Mouse (Mus musculus): Measurements from ENCODE around the gene Efcab2. TPM values are rescaled to one million over a fixed set of nuclear protein-coding genes. Genes with fewer than 3 reads are reported as not detected.

Efcab2 gene
- polyA plus RNA-seq, 1 experiment from 2014 or later = 7.0 TPM

DNA sequence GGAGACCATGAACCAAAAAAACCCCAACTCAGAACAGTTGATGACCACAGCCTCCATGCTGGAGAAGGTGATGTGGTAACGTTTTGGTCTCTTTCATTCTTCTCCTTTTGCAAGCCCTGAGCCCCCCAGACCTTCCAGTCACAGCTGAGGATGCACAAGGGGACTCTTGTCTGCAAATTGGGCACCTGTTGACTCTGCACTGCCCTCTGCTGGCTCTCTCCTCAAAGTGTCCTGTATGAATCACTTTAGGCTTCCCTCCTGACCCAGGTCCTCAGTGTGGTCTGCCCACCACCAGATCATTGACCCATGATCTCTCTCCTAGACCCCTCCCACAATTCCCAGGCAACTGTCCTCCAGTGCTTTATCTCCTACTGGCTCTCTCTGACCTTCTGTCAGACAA, 91.0 kb downstream of the Efcab2 start:
- Histone ChIP-seq H3K4me1 (replicated peaks) (no peaks in the 10 kb centered on the region), H3K36me3 (no peaks in the 10 kb centered on the region), H3K27ac (no peak overlapping the region), H3K4me3 (no peak overlapping the region), H3K9me3 (no peaks in the 10 kb centered on the region), H3K27me3 (ENCODE audit: insufficient read depth, poor library complexity, severe bottlenecking) (no peaks in the 10 kb centered on the region)
- WGBS = 68% methylated on average over 1 of the region's 1 CpGs
- no peak for DNase-seq (ENCODE audit: low spot score)

DNA sequence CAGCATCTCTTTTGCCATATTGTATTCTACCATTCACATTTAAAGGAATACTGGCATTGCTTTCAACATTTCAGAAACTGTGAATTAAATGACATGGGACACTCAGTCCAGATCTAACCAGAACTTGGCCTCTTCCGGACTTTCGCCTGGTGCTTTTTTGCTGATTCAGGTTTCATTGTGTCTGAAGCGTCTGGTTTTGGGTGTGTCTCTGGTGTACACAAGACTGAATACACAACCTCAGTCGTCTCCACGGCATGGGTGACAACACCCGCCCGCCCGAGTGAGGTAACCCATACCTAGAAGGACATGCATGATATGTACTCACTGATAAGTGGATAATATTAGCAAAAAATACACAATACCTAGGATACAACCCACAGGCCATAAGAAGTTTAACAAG, 101.1 kb downstream of the Efcab2 start:
- H3K27ac ChIP-seq = no peak overlapping the region
- no peak overlapping the region for H3K4me3 ChIP-seq
- H3K36me3 ChIP-seq = no peaks in the 10 kb centered on the region
- no peaks in the 10 kb centered on the region for H3K4me1 ChIP-seq (replicated peaks)
- DNase-seq (ENCODE audit: low spot score) = no peak
- H3K9me3 ChIP-seq = no peaks in the 10 kb centered on the region
- WGBS = 92% methylated on average over 8 of the region's 8 CpGs
- H3K27me3 ChIP-seq (ENCODE audit: insufficient read depth, poor library complexity, severe bottlenecking) = no peaks in the 10 kb centered on the region

DNA sequence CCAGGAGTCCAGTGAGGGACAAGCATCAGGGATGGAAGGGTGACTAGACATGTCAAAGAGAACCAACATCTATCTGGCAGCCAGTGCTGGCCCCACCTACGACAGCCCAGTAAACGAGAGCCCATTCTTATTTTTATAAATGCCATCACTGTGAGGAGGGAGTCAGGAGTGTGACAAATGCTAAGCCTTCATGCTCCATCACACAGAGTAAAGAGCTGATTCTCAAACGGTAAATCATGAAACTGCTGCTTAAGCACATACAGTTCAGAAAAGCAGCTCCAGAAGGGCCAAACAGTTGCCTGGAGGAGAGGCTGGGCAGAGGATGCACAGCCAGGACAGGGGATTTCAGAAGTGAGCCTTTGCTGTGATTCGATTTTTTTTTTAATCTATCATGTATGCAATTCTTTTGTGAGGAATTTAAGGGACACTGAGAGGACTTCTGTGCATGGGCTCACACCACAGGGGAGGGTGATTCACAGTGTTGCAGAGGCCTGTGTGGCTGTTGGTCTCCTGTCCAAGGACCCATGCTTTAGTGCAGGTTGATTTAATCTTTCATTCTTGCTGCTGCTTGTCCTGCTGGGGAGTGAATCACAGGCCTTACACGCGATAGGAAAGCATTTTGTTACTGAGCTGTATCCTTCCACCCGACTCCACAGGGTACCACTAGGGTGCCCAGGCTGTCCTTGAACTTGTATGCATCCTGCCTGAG, 106.6 kb downstream of the Efcab2 start:
- no peak for DNase-seq (ENCODE audit: low spot score)
- Histone ChIP-seq H3K27me3 (ENCODE audit: insufficient read depth, poor library complexity, severe bottlenecking) (no peaks in the 10 kb centered on the region), H3K4me1 (replicated peaks) (peaks cover 11% of the 10 kb centered on the region), H3K27ac (no peak overlapping the region), H3K9me3 (no peaks in the 10 kb centered on the region), H3K4me3 (no peak overlapping the region), H3K36me3 (no peaks in the 10 kb centered on the region)
- WGBS = 49% methylated on average over 7 of the region's 7 CpGs

DNA sequence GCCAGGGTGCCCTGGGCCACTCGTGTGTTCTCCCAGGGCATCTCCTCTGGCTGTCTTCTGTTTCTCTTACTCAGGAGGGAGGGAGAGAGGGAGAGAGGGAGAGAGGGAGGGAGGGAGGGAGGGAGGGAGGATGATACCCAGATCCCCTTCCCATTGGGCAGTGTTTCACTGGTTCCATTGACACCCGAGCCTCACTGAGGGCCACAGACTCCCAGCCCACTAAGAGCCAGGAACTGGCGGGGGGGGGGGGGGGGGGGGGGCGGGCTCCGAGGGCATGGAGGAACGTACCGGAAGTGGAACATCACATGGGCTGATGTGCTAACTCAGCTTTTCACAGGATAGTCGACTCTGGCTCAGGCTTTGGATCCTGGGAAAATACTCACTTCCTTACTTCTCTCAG, 108.1 kb downstream of the Efcab2 start:
- no peaks in the 10 kb centered on the region for H3K9me3 ChIP-seq
- no peak overlapping the region for H3K4me3 ChIP-seq
- no peak overlapping the region for H3K27ac ChIP-seq
- H3K4me1 ChIP-seq (replicated peaks) = peaks cover 14% of the 10 kb centered on the region
- peak; percentile 20 for DNase-seq (ENCODE audit: low spot score)
- no peaks in the 10 kb centered on the region for H3K36me3 ChIP-seq
- no peaks in the 10 kb centered on the region for H3K27me3 ChIP-seq (ENCODE audit: insufficient read depth, poor library complexity, severe bottlenecking)
- WGBS = 49% methylated on average over 6 of the region's 8 CpGs

DNA sequence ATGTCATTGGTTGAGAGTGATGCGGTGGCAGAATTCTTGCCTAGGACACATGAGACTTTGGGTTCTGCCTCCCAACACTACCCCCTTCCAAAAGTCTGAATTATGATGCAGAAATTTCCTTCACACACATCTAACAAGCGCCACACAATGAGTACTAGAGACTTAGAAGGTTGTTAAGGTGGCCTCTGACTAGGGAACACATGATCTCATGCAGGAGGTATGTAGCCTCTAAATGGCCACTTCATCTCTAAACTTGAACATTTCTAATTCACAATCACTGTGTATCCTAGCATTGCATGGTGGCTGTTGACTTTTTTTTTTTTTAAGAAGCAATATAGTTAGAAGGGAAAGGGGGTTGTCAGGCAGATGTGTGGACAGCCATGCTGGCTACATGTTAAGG, 110.0 kb downstream of the Efcab2 start:
- Histone ChIP-seq H3K4me3 (no peak overlapping the region), H3K27ac (no peak overlapping the region), H3K9me3 (no peaks in the 10 kb centered on the region), H3K4me1 (replicated peaks) (peaks cover 14% of the 10 kb centered on the region), H3K36me3 (no peaks in the 10 kb centered on the region), H3K27me3 (ENCODE audit: insufficient read depth, poor library complexity, severe bottlenecking) (no peaks in the 10 kb centered on the region)
- 90% methylated on average over 2 of the region's 2 CpGs for WGBS
- no peak for DNase-seq (ENCODE audit: low spot score)

DNA sequence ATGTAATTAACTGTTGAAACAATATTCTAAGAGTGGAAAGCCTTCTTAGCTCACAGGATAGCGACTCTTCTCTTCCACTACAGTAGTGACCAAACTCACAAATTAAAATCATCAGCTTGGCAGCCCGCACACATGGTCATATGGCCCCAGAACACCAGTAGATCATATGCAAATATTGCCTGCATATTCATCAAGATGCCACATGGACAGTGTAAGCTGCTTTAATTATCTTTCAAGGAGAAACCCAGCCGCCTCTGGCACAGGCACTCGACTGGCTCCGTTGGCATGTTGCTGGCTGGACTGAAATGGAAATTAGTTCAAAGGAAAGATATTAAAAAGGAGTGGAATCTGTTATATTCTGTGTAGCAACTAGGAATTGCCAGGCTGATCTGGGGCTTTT, 116.5 kb downstream of the Efcab2 start:
- H3K36me3 ChIP-seq = no peaks in the 10 kb centered on the region
- no peak overlapping the region for H3K27ac ChIP-seq
- no peak for DNase-seq (ENCODE audit: low spot score)
- H3K27me3 ChIP-seq (ENCODE audit: insufficient read depth, poor library complexity, severe bottlenecking) = peaks cover 2% of the 10 kb centered on the region; the same call in 1 of the 2 replicates
- H3K4me1 ChIP-seq (replicated peaks) = peaks cover 5% of the 10 kb centered on the region
- no peak overlapping the region for H3K4me3 ChIP-seq
- 82% methylated on average over 5 of the region's 5 CpGs for WGBS
- no peaks in the 10 kb centered on the region for H3K9me3 ChIP-seq

DNA sequence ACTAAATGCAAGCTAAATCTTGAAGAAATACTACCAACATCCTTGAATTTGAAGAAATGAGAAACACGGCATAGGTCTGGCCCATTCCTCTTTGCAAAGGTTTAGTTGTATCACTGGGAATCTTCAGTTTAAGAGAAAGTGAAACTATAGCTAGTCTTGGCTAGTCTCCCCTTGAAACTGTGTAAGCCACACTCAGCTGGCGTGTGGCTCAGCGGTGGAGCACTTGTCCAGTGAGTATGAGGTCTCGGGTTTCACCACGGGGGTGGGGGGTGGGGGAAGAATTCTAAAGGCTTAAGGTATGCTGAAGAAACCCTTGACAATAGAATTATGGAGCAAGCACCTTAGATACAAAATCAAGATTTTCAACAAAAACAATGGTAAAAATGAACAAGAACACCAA, 117.3 kb downstream of the Efcab2 start:
- WGBS = 57% methylated on average over 5 of the region's 5 CpGs
- H3K27me3 ChIP-seq (ENCODE audit: insufficient read depth, poor library complexity, severe bottlenecking) = peaks cover 9% of the 10 kb centered on the region

DNA sequence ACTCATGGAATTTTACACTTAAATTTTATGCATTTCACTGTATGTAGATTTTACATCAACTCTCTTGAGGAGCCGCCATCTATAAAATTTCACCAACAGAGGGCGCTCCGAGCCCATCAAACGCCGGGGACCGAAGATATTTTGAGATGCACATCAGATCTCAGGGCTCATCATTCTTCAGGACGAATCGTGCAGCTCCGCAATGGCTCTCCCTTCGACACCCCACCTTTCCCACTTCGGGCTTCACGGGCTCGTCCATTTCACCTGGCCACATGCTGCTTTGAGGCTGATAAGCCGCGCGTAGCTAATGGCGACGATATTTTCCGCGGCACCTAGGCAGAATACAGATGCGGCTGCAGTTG, 121.3 kb downstream of the Efcab2 start:
- Histone ChIP-seq H3K27me3 (ENCODE audit: insufficient read depth, poor library complexity, severe bottlenecking) (peaks cover 50% of the 10 kb centered on the region), H3K27ac (no peak overlapping the region), H3K9me3 (no peaks in the 10 kb centered on the region), H3K36me3 (no peaks in the 10 kb centered on the region), H3K4me1 (replicated peaks) (peaks cover 40% of the 10 kb centered on the region), H3K4me3 (peak overlapping the region; percentile 68)
- DNase-seq (ENCODE audit: low spot score) = peak; percentile 89
- under 1% methylated on average over 21 of the region's 21 CpGs for WGBS

More for the DNA sequence above, 117.3 kb downstream of the Efcab2 start:
- Histone ChIP-seq H3K36me3 (no peaks in the 10 kb centered on the region), H3K4me3 (no peak overlapping the region), H3K27ac (no peak overlapping the region), H3K4me1 (replicated peaks) (peaks cover 10% of the 10 kb centered on the region), H3K9me3 (no peaks in the 10 kb centered on the region)
- no peak for DNase-seq (ENCODE audit: low spot score)

DNA sequence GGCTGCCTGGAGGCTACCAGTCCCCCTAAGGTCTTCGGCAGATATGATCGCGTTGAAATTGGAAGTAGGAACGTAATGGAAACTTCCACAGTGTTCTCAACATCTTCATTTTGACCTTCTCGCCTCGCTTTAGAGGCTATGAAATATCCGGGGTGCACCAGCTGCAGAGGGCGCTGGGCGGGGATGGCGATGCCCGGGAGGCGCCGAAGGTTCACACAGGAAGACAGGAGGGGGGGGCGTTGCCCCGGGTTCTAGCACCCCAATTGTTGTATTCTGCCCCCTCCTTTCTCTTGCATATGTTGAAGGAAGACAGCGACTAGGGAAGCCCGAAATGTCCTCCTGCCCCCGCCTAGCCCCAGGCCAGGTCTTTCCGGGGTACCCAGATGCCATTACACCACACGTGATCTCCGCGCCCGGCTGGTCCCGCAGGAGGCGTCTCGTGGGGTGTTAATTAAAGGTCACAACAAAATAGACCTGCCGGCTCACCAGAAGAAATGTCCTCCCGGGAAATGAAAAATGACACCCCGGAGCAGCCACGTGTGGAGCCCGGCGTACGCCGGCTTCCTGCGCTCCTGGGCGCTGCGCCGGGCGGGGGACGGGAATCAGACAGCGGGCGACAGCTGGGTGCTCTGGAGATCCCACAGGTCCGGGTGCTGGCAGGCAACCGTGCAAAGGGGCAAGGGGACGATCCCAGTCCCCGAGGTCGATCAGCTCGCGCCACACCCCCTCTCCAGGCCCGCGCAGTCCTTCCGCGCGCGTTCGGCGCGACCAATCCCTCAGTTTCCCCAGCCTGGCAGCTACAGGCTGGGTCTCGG, 121.9 kb downstream of the Efcab2 start:
- no peaks in the 10 kb centered on the region for H3K36me3 ChIP-seq
- under 1% methylated on average over 59 of the region's 59 CpGs for WGBS
- H3K4me3 ChIP-seq = peak overlapping the region; percentile 68
- peak; percentile 55 for DNase-seq (ENCODE audit: low spot score)
- peaks cover 40% of the 10 kb centered on the region for H3K4me1 ChIP-seq (replicated peaks)
- peaks cover 54% of the 10 kb centered on the region for H3K27me3 ChIP-seq (ENCODE audit: insufficient read depth, poor library complexity, severe bottlenecking)
- H3K9me3 ChIP-seq = no peaks in the 10 kb centered on the region
- H3K27ac ChIP-seq = peak overlapping the region; percentile 83

DNA sequence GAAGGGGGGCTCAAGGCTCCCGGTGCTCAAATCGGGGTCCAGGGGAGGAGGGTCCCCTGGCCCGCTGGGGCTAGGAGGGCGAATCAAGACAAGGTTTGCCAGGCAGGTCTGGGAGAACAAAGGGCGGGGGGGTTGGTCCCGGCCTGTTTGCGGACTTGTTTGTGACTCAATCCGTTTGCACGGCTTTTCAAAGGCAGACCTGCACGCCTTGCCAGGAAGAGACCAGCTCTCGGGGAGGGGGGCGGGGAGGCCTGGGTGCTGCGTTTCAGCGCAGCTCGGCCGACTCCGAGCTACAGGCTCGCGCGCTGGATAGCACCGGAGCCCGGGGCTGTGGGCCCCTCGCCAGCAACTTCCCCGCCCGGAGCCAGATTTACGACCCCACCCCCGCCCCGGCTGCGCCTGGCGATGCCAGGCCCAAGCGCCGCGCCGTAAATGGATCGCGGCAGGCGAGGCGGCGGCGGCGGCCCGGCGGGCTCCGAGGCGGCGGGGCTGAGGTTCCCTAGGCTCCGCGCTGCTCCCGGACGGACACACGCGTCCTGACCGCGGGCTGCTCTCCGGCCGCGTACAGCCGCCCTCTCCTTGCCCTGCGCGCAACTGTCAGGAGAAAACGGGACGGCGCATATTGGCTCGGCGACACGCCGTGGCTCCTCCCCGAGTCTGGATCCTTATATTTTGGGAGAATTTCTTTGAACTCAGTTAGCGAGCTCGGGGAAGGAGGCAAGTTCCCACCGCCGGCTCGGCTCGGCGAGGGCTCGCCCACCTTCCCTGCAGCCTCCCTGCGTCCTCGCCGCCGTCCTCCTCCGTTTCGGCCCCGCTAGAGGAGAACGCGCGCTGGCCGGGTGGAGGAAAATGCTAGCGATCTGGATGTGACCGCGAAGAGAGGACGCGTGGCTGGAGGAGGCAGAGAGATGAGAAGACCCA, 122.8 kb downstream of the Efcab2 start, which contains the start of gene Kif26b:
Kif26b (plus strand) TSS at position 695 of the 921 bp plus-strand sequence.
- DNase-seq (ENCODE audit: low spot score) = peak; percentile 76
- Histone ChIP-seq H3K27me3 (ENCODE audit: insufficient read depth, poor library complexity, severe bottlenecking) (peaks cover 54% of the 10 kb centered on the region), H3K36me3 (no peaks in the 10 kb centered on the region), H3K27ac (peak within 1 kb of the TSS; percentile 83), H3K4me1 (replicated peaks) (peaks cover 40% of the 10 kb centered on the region), H3K9me3 (no peaks in the 10 kb centered on the region), H3K4me3 (peak within 1 kb of the TSS; percentile 68)
- WGBS = under 1% methylated on average over 92 of the region's 92 CpGs

DNA sequence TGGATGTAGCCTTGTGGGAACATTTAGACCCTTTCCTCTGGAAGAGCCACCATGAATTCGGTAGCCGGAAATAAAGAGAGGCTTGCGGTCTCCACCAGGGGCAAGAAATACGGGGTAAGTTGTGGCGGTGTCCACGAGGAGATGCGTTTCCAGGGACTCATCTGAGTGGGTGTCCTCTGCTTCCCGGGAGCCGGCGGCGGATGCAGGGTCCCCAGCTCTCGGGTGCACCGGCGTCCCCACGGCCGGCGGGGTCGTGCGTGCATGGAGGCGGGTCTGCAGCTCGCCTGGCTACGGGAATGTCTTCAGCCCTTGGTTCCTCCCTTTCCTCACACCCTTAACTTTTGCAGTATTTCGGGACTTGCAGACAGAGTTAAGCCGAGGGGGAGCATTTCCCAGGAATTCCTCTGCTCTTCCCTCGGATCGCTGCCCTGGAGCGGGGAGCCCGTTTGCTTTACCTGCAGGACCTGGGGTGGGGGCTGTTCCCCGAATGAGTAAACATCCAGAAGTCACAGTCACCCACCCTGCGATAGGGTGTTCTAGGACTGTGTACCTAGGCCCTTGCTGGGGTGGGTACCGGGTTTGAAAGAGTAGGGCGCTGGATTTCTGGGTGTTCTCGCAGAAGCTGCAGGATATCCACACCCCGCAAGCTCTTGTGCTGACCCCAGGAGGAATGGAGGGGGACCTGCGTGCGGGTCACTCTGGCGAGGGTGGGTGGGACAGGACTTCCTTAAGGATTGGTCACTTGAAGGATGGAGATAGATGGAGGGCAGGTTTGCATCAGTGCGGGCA, 123.8 kb downstream of the Efcab2 start:
- under 1% methylated on average over 38 of the region's 38 CpGs for WGBS
- Histone ChIP-seq H3K4me1 (replicated peaks) (peaks cover 40% of the 10 kb centered on the region), H3K27me3 (ENCODE audit: insufficient read depth, poor library complexity, severe bottlenecking) (peaks cover 54% of the 10 kb centered on the region), H3K36me3 (no peaks in the 10 kb centered on the region), H3K4me3 (peak overlapping the region; percentile 68), H3K27ac (peak overlapping the region; percentile 83), H3K9me3 (no peaks in the 10 kb centered on the region)
- DNase-seq (ENCODE audit: low spot score) = peak; percentile 53
